Mouse (Mus musculus) spleen, embryonic (tissue): ENCODE results near the gene Asic2.

Experiments used
- CTCF ChIA-PET: fragments of 350-600 bp; sonication (Branson Sonifier 250); formaldehyde crosslinking; loops from one replicate; lab custom pipeline; 2022; lab: Charles Lee

The Asic2 gene

GRCm38 (mm10) chr11:81968401-81968881 lies at the start of gene Asic2:
Gene Asic2 (minus strand): TSS chr11:81968457.
- CTCF ChIA-PET = interaction anchor here (0.5 kb wide), 1 partner anchor 714 kb away, joined by 3 read pairs; no protein-coding TSS in a partner anchor

GRCm38 (mm10) chr11:82016181-82016780 lies 48.0 kb upstream of the Asic2 start:
- CTCF ChIA-PET = no interaction called here

- CTCF ChIA-PET = no interaction called here
Measured at GRCm38 (mm10) chr11:82015066-82015465, 46.8 kb upstream of the Asic2 start.

- CTCF ChIA-PET = no interaction called here
Measured at GRCm38 (mm10) chr11:82013756-82014155, 45.5 kb upstream of the Asic2 start.

- CTCF ChIA-PET = no interaction called here
Measured at GRCm38 (mm10) chr11:82011411-82012193, 43.3 kb upstream of the Asic2 start.

- CTCF ChIA-PET = no interaction called here
Measured at GRCm38 (mm10) chr11:82010115-82010514, 41.9 kb upstream of the Asic2 start.

GRCm38 (mm10) chr11:82006796-82007423 lies 38.7 kb upstream of the Asic2 start:
- CTCF ChIA-PET = no interaction called here

- CTCF ChIA-PET = no interaction called here
Measured at GRCm38 (mm10) chr11:82004810-82005209, 36.6 kb upstream of the Asic2 start.

- CTCF ChIA-PET = no interaction called here
Measured at GRCm38 (mm10) chr11:82000581-82000980, 32.3 kb upstream of the Asic2 start.

- CTCF ChIA-PET = no interaction called here
Measured at GRCm38 (mm10) chr11:81999469-81999868, 31.2 kb upstream of the Asic2 start.

- CTCF ChIA-PET = no interaction called here
Measured at GRCm38 (mm10) chr11:81998646-81999045, 30.4 kb upstream of the Asic2 start.

GRCm38 (mm10) chr11:81997085-81997484 lies 28.8 kb upstream of the Asic2 start:
- CTCF ChIA-PET = no interaction called here

GRCm38 (mm10) chr11:81996172-81996841 lies 28.1 kb upstream of the Asic2 start:
- CTCF ChIA-PET = interaction anchor here (0.8 kb wide), 2 partner anchors 51 to 181 kb away, joined by 3 to 4 read pairs; no protein-coding TSS in a partner anchor

- CTCF ChIA-PET = no interaction called here
Measured at GRCm38 (mm10) chr11:81983146-81983545, 14.9 kb upstream of the Asic2 start.

GRCm38 (mm10) chr11:81982191-81982590 lies 13.9 kb upstream of the Asic2 start:
- CTCF ChIA-PET = no interaction called here

GRCm38 (mm10) chr11:81974577-81974976 lies 6.3 kb upstream of the Asic2 start:
- CTCF ChIA-PET = no interaction called here

- CTCF ChIA-PET = no interaction called here
Measured at GRCm38 (mm10) chr11:81973699-81974098, 5.4 kb upstream of the Asic2 start.

GRCm38 (mm10) chr11:81972044-81972443 lies 3.8 kb upstream of the Asic2 start:
- CTCF ChIA-PET = interaction anchor here (0.6 kb wide), 1 partner anchor 301 kb away, joined by 6 read pairs; no protein-coding TSS in a partner anchor

- CTCF ChIA-PET = no interaction called here
Measured at GRCm38 (mm10) chr11:81966626-81967289, 1.5 kb downstream of the Asic2 start.

- CTCF ChIA-PET = no interaction called here
Measured at GRCm38 (mm10) chr11:81965653-81966625, 2.3 kb downstream of the Asic2 start.
